Mouse (Mus musculus): ENCODE data around the gene Itih2. TPM values are rescaled to one million over a fixed set of nuclear protein-coding genes. Genes with fewer than 3 reads are reported as not detected.

The Itih2 gene
- polyA plus RNA-seq (2012; rRNA removed) = 0.23 and 0.87 TPM in 2 replicates

DNA sequence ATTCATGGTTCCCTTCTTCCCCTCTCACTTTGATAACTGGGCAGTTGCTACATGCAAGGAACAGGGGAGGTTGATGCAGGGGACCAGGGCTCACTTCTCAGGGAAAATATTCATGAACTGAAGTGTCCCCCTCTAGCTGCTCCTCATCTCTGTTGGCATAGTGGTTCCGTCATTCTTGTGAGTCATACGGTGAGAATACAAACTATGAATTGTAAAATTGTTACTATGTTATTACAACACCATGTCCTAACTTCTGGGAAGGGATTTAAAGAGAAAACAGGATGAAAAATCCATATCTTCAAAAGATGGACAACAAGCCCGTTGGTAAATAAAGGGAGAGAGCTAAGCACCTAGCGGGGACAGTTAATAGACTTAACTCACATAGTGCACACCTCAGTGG lies at the start of gene Itih2:
TSS of gene Itih2 (minus strand) at position 101 of the 400 bp plus-strand sequence.
- Histone ChIP-seq H3K36me3 (ENCODE audit: control insufficient read depth, insufficient read depth, low read length) (no peaks in the 10 kb centered on the region), H3K27me3 (ENCODE audit: control insufficient read depth, insufficient read depth, low read length) (no peaks in the 10 kb centered on the region), H3K4me1 (replicated peaks; ENCODE audit: control insufficient read depth, insufficient read depth, low read length) (no peaks in the 10 kb centered on the region), H3K4me3 (ENCODE audit: control insufficient read depth, insufficient read depth, low read length) (no peak within 1 kb of the TSS), H3K27ac (ENCODE audit: control insufficient read depth, insufficient read depth, low read length) (no peak within 1 kb of the TSS)
- WGBS = 97% methylated on average over 4 of the region's 4 CpGs
- TF ChIP-seq POLR2A (IDR thresholded peaks at IDR 0.05; ENCODE audit: control insufficient read depth, extremely low read depth, insufficient read depth, low read length, poor library complexity) (no peak), CTCF (IDR thresholded peaks at IDR 0.05; ENCODE audit: borderline replicate concordance, control insufficient read depth, extremely low read depth, insufficient read depth, low read length, poor library complexity) (no peak)
- no peak for DNase-seq

DNA sequence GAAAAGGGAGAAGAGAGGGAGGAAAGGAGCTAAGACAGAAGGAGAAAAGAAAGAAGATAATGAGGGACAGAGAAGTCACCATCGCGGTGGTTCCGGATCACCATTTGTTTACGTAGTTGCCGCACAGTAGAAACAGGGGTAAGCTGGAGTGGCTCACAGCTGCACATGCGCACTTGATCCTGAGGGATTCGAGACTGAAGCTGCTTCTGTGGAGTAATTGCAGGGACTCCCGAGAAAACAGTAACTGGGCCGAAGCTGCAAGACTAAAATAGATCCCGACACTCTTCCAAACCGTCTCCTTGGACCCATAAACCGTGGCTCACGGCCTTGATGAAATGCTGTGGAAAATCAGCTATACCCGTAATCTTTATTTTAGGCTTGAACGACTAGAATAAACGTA lies 38.8 kb upstream of the Itih2 start:
- no peak overlapping the region for H3K27ac ChIP-seq (ENCODE audit: control insufficient read depth, insufficient read depth, low read length)
- H3K27me3 ChIP-seq (ENCODE audit: control insufficient read depth, insufficient read depth, low read length) = no peaks in the 10 kb centered on the region
- H3K4me3 ChIP-seq (ENCODE audit: control insufficient read depth, insufficient read depth, low read length) = no peak overlapping the region
- H3K4me1 ChIP-seq (replicated peaks; ENCODE audit: control insufficient read depth, insufficient read depth, low read length) = no peaks in the 10 kb centered on the region
- TF ChIP-seq CTCF (IDR thresholded peaks at IDR 0.05; ENCODE audit: borderline replicate concordance, control insufficient read depth, extremely low read depth, insufficient read depth, low read length, poor library complexity) (no peak), POLR2A (IDR thresholded peaks at IDR 0.05; ENCODE audit: control insufficient read depth, extremely low read depth, insufficient read depth, low read length, poor library complexity) (no peak)
- H3K36me3 ChIP-seq (ENCODE audit: control insufficient read depth, insufficient read depth, low read length) = no peaks in the 10 kb centered on the region
- WGBS = 98% methylated on average over 16 of the region's 16 CpGs
- DNase-seq = no peak

GRCm38 (mm10) chr2:10168016-10168415 lies 36.8 kb upstream of the Itih2 start:
- TF ChIP-seq CTCF (IDR thresholded peaks at IDR 0.05; ENCODE audit: borderline replicate concordance, control insufficient read depth, extremely low read depth, insufficient read depth, low read length, poor library complexity) (no peak), POLR2A (IDR thresholded peaks at IDR 0.05; ENCODE audit: control insufficient read depth, extremely low read depth, insufficient read depth, low read length, poor library complexity) (no peak)
- no peaks in the 10 kb centered on the region for H3K4me1 ChIP-seq (replicated peaks; ENCODE audit: control insufficient read depth, insufficient read depth, low read length)
- H3K4me3 ChIP-seq (ENCODE audit: control insufficient read depth, insufficient read depth, low read length) = no peak overlapping the region
- no peak for DNase-seq
- H3K27me3 ChIP-seq (ENCODE audit: control insufficient read depth, insufficient read depth, low read length) = no peaks in the 10 kb centered on the region
- no peaks in the 10 kb centered on the region for H3K36me3 ChIP-seq (ENCODE audit: control insufficient read depth, insufficient read depth, low read length)
- no peak overlapping the region for H3K27ac ChIP-seq (ENCODE audit: control insufficient read depth, insufficient read depth, low read length)
- WGBS = 93% methylated on average over 8 of the region's 8 CpGs

GRCm38 (mm10) chr2:10167283-10167682 lies 36.1 kb upstream of the Itih2 start:
- Histone ChIP-seq H3K36me3 (ENCODE audit: control insufficient read depth, insufficient read depth, low read length) (no peaks in the 10 kb centered on the region), H3K4me1 (replicated peaks; ENCODE audit: control insufficient read depth, insufficient read depth, low read length) (no peaks in the 10 kb centered on the region), H3K27me3 (ENCODE audit: control insufficient read depth, insufficient read depth, low read length) (no peaks in the 10 kb centered on the region), H3K27ac (ENCODE audit: control insufficient read depth, insufficient read depth, low read length) (no peak overlapping the region), H3K4me3 (ENCODE audit: control insufficient read depth, insufficient read depth, low read length) (no peak overlapping the region)
- TF ChIP-seq POLR2A (IDR thresholded peaks at IDR 0.05; ENCODE audit: control insufficient read depth, extremely low read depth, insufficient read depth, low read length, poor library complexity) (no peak), CTCF (IDR thresholded peaks at IDR 0.05; ENCODE audit: borderline replicate concordance, control insufficient read depth, extremely low read depth, insufficient read depth, low read length, poor library complexity) (no peak)
- no peak for DNase-seq
- 79% methylated on average over 11 of the region's 11 CpGs for WGBS

- Histone ChIP-seq H3K4me1 (replicated peaks; ENCODE audit: control insufficient read depth, insufficient read depth, low read length) (no peaks in the 10 kb centered on the region), H3K27ac (ENCODE audit: control insufficient read depth, insufficient read depth, low read length) (no peak overlapping the region), H3K36me3 (ENCODE audit: control insufficient read depth, insufficient read depth, low read length) (no peaks in the 10 kb centered on the region), H3K27me3 (ENCODE audit: control insufficient read depth, insufficient read depth, low read length) (no peaks in the 10 kb centered on the region), H3K4me3 (ENCODE audit: control insufficient read depth, insufficient read depth, low read length) (no peak overlapping the region)
- 15% methylated on average over 6 of the region's 6 CpGs for WGBS
- TF ChIP-seq POLR2A (IDR thresholded peaks at IDR 0.05; ENCODE audit: control insufficient read depth, extremely low read depth, insufficient read depth, low read length, poor library complexity) (no peak), CTCF (IDR thresholded peaks at IDR 0.05; ENCODE audit: borderline replicate concordance, control insufficient read depth, extremely low read depth, insufficient read depth, low read length, poor library complexity) (no peak)
- no peak for DNase-seq
These were observed 35.4 kb upstream of the Itih2 start for GRCm38 (mm10) chr2:10166635-10167034.

DNA sequence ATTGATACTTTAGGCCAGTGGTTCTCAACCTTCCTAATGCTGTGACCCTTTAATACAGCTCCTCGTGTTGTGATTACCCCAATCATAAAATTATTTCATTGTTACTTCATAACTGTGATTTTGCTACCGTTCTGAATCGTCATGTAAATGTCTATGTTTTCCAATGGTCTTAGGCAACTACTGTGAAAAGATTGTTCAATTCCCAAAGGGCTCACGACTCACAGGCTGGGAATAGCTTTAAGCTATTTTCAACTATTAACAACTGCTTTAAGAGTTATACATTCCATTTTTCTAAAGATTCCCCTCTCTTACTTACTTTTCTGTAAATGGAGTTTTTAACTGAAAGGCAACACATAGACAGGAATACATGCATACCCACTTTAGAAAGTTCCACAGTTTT lies 30.8 kb upstream of the Itih2 start:
- WGBS = 96% methylated on average over 4 of the region's 4 CpGs
- H3K4me3 ChIP-seq (ENCODE audit: control insufficient read depth, insufficient read depth, low read length) = no peak overlapping the region
- H3K36me3 ChIP-seq (ENCODE audit: control insufficient read depth, insufficient read depth, low read length) = no peaks in the 10 kb centered on the region

GRCm38 (mm10) chr2:10157184-10157583 lies 26.0 kb upstream of the Itih2 start:
- DNase-seq = no peak
- no peak overlapping the region for H3K27ac ChIP-seq (ENCODE audit: control insufficient read depth, insufficient read depth, low read length)
- H3K4me3 ChIP-seq (ENCODE audit: control insufficient read depth, insufficient read depth, low read length) = no peak overlapping the region
- H3K27me3 ChIP-seq (ENCODE audit: control insufficient read depth, insufficient read depth, low read length) = no peaks in the 10 kb centered on the region
- no peaks in the 10 kb centered on the region for H3K36me3 ChIP-seq (ENCODE audit: control insufficient read depth, insufficient read depth, low read length)
- H3K4me1 ChIP-seq (replicated peaks; ENCODE audit: control insufficient read depth, insufficient read depth, low read length) = peaks cover 16% of the 10 kb centered on the region
- 95% methylated on average over 10 of the region's 10 CpGs for WGBS
- TF ChIP-seq CTCF (IDR thresholded peaks at IDR 0.05; ENCODE audit: borderline replicate concordance, control insufficient read depth, extremely low read depth, insufficient read depth, low read length, poor library complexity) = no peak
- TF ChIP-seq POLR2A (IDR thresholded peaks at IDR 0.05; ENCODE audit: control insufficient read depth, extremely low read depth, insufficient read depth, low read length, poor library complexity) = no peak

More for the DNA sequence above, 30.8 kb upstream of the Itih2 start:
- Histone ChIP-seq H3K4me1 (replicated peaks; ENCODE audit: control insufficient read depth, insufficient read depth, low read length) (no peaks in the 10 kb centered on the region), H3K27me3 (ENCODE audit: control insufficient read depth, insufficient read depth, low read length) (no peaks in the 10 kb centered on the region), H3K27ac (ENCODE audit: control insufficient read depth, insufficient read depth, low read length) (no peak overlapping the region)
- TF ChIP-seq POLR2A (IDR thresholded peaks at IDR 0.05; ENCODE audit: control insufficient read depth, extremely low read depth, insufficient read depth, low read length, poor library complexity) (no peak), CTCF (IDR thresholded peaks at IDR 0.05; ENCODE audit: borderline replicate concordance, control insufficient read depth, extremely low read depth, insufficient read depth, low read length, poor library complexity) (no peak)
- no peak for DNase-seq
